Mouse (Mus musculus): ENCODE measurements around the gene Fam69b.

- no peak for TF ChIP-seq CTCF (IDR thresholded peaks at IDR 0.05; ENCODE audit: insufficient read depth, low read length)
- no peak for TF ChIP-seq POLR2A (IDR thresholded peaks at IDR 0.05; ENCODE audit: borderline replicate concordance, extremely low read depth, low read depth, low read length)
These were observed 10.9 kb upstream of the Fam69b start for GRCm38 (mm10) chr2:26617331-26617730.

Measured in lung, adult 2 months (tissue).